Mouse (Mus musculus): ENCODE data around the gene Chsy1.

DNA sequence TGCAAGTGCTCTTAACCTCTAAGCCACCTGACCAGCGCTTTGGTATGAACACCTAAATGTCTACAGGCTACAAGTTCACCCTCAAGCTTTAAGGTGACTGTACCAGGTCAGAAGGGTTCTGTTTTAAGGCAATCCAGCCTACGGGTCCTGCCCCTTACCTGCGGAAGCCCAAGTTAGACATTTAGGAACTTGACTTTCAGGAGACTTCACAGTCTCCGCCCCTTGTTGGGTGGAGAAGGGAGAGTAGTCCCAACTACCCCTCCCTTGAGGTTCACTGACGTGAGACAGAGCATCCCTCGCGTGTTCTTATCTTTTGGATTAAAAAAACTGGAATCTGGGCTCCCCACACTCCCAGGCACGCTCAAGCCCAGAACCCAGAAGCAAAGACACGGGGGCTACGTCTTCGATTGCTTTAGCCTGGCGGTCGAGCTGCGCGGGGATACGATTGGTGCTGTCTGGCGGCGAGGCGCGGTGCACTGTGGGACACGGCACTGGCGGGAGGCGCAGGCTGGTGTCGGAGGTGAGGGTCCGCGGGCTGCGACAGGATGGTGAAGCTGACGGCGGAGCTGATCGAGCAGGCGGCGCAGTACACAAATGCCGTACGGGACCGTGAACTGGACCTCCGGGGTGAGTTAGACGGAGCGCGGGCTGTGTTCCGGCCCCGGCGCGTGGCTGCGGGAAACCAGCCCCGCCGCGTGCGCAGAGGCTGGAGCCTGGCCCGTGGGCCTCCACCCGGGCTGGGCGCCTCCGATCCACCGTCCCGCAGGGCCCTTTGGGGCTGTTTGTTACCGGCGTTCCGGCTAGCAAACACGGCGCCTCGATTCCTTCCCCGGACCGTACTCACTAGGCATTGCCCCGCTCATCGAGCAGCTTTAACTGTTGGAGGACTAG lies 49.0 kb upstream of the Chsy1 start:
- TF ChIP-seq EP300 (IDR thresholded peaks at IDR 0.05; ENCODE audit: low read depth) = no peak
- peak; percentile 26; the same call in 1 of the 2 replicates for TF ChIP-seq CTCF (IDR thresholded peaks at IDR 0.05; ENCODE audit: low read depth)

Measured in liver, embryonic 14.5 days (tissue).